Mouse (Mus musculus) forebrain, embryonic 14.5 days (tissue): Measurements from ENCODE around the gene Spg21. TPM values are rescaled to one million over a fixed set of nuclear protein-coding genes. Genes with fewer than 3 reads are reported as not detected.

Source experiments
- ATAC-seq: fragments of 200-750 bp; cut with Nextera tagmentation; 2 replicates; pipeline ENCODE4 v1.8.0; 2017; ENCODE audit warnings: mild to moderate bottlenecking, moderate library complexity
- DNase-seq: peaks from one replicate; pipeline ENCODE4 v3.0.0-alpha.2; 2015; ENCODE audit warnings: low spot score
- H3K27ac ChIP-seq: fragments of 300-500 bp; sonication (generic); 2 replicates; pipeline ENCODE4 v1.5.1; 2014; ENCODE audit warnings: low read depth, mild to moderate bottlenecking, control low read depth, low read length, moderate library complexity
- H3K27me3 ChIP-seq: fragments of 300-500 bp; sonication (generic); replicated peaks from 2 replicates; pipeline ENCODE4 v1.6.1; 2014; ENCODE audit warnings: low read length, control low read depth, mixed read lengths; ENCODE audit not compliant: control insufficient read depth, insufficient read depth
- H3K36me3 ChIP-seq: fragments of 300-500 bp; sonication (generic); 2 replicates; pipeline ENCODE4 v1.6.1; 2014; ENCODE audit warnings: low read length, control low read depth; ENCODE audit not compliant: control insufficient read depth, insufficient read depth
- H3K4me1 ChIP-seq: fragments of 300-500 bp; sonication (generic); 2 replicates; pipeline ENCODE4 v1.6.1; 2014; ENCODE audit warnings: antibody characterized with exemption, low read length, control low read depth; ENCODE audit not compliant: control insufficient read depth, insufficient read depth
- H3K4me2 ChIP-seq: fragments of 300-500 bp; sonication (generic); 2 replicates; pipeline ENCODE4 v1.6.1; 2014; ENCODE audit warnings: mild to moderate bottlenecking, control low read depth, low read length
- H3K4me3 ChIP-seq: fragments of 300-500 bp; sonication (generic); 2 replicates; pipeline ENCODE4 v1.5.1; 2014; ENCODE audit warnings: low read depth, low read length, control low read depth
- H3K9ac ChIP-seq: fragments of 300-500 bp; sonication (generic); 2 replicates; pipeline ENCODE4 v1.6.1; 2014; ENCODE audit warnings: mild to moderate bottlenecking, low read length, control low read depth, moderate library complexity
- H3K9me3 ChIP-seq: fragments of 300-500 bp; sonication (generic); replicated peaks from 2 replicates; pipeline ENCODE4 v1.6.1; 2016; ENCODE audit warnings: low read length, control low read depth, mixed read lengths; ENCODE audit not compliant: control insufficient read depth
- WGBS: fragments of 180-500 bp; shearing (Covaris S2); extraction: QIAGEN DNeasy Blood & Tissue Kit; methylation state at CpG from one replicate; pipeline ENCODE4 v1.1.7; 2014; 5-methylcytosine and 5-hydroxymethylcytosine counted together
- polyA plus RNA-seq: library from polyadenylated mRNA; unstranded; fragments of >200 nt; fragmentation: Nextera tagmentation; extraction: Ambion mirVana; gene quantifications from 2 replicates; pipeline ENCODE4 v1.2.1, GENCODE M21; 2014

The Spg21 gene
- polyA plus RNA-seq, 1 experiment from 2014 or later, result 168 TPM

DNA sequence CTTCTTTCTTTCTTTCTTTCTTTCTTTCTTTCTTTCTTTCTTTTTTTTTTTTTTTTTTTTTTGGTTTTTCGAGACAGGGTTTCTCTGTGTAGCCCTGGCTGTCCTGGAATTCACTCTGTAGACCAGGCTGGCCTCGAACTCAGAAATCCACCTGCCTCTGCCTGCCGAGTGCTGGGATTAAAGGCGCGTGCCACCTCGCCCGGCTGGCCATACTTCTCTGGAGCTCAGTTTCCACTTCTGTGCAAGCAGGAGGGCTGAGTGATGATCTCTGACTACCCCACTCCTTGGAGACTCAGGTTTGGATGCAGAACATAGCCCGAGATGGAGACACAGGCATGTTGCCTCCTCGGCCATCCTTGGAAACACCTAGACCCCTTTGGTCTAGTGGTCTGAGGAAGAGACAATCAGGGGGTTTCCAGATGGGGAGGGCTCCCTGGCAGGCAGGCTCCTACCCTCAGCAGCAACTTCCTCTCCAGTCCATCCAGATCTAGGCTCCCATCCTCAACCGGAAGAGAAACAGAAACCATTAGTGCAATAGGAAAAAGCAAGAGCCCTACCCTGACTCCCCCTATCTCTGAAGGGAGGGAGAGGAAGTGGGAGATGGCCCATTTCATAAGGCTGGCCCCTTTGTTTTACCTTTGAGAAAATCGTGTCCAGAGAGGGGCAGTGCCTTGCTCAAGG lies 75.2 kb downstream of the Spg21 start:
- ATAC-seq, result no peak
- 86% methylated on average over 10 of the region's 11 CpGs for WGBS
- Histone ChIP-seq H3K27ac (no peak overlapping the region), H3K4me1 (no peaks in the 10 kb centered on the region), H3K36me3 (no peaks in the 10 kb centered on the region), H3K9me3 (no peaks in the 10 kb centered on the region), H3K27me3 (no peaks in the 10 kb centered on the region), H3K4me2 (no peak overlapping the region), H3K9ac (no peak overlapping the region), H3K4me3 (no peak overlapping the region)
- no peak for DNase-seq

DNA sequence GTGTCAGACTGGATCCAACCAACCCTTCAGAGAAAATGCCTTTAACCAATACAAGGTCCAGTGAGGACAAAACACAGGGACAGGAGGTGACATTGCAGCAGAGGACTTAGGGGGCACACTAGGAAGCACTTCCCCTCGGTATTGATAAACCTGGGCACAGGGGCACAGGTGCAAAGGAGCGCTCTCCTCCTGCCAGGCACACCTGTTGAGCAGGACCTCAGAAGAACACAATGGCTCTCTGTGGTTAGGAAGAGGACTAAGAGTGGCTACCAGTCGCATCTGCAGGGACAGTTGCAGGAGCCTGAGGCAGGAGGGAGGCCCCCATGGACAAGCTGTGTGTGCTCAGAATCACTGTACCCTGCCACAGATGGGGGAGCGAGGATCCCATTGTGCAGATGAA lies 75.7 kb downstream of the Spg21 start:
- DNase-seq (no peak), ATAC-seq (no peak)
- Histone ChIP-seq H3K9me3 (no peaks in the 10 kb centered on the region), H3K27ac (no peak overlapping the region), H3K27me3 (no peaks in the 10 kb centered on the region), H3K4me3 (no peak overlapping the region), H3K9ac (no peak overlapping the region), H3K4me2 (no peak overlapping the region), H3K36me3 (no peaks in the 10 kb centered on the region), H3K4me1 (no peaks in the 10 kb centered on the region)
- WGBS, result 81% methylated on average over 4 of the region's 4 CpGs

Other genes with a start within 250 kb of the Spg21 start
- gene Cilp, start 195.8 kb upstream of the Spg21 start, polyA plus RNA-seq, result 0.20 and 0.30 TPM in 2 replicates
- gene Clpx, start 166.7 kb upstream of the Spg21 start, polyA plus RNA-seq, result 42.2 and 47.9 TPM in 2 replicates
- 8.6 and 9.9 TPM in 2 replicates for gene Pdcd7, start 114.8 kb upstream of the Spg21 start, polyA plus RNA-seq
- 0.13 and 0.96 TPM in 2 replicates for gene Ubap1l, start 99.9 kb upstream of the Spg21 start, polyA plus RNA-seq
- 0.20 and 0.40 TPM in 2 replicates for gene Kbtbd13, start 69.3 kb upstream of the Spg21 start, polyA plus RNA-seq
- 6.3 and 6.7 TPM in 2 replicates for gene Rasl12, start 62.4 kb upstream of the Spg21 start, polyA plus RNA-seq
- not detected in 2 replicates for gene Slc51b, start 38.0 kb upstream of the Spg21 start, polyA plus RNA-seq
- 20.8 and 24.1 TPM in 2 replicates for gene Mtfmt, start 25.2 kb upstream of the Spg21 start, polyA plus RNA-seq
- not detected in 2 replicates for gene Ankdd1a, start 59.2 kb downstream of the Spg21 start, polyA plus RNA-seq
- gene Plekho2, start 119.1 kb downstream of the Spg21 start, polyA plus RNA-seq, result 3.6 and 3.9 TPM in 2 replicates
- gene Pif1, start 126.2 kb downstream of the Spg21 start, polyA plus RNA-seq, result 5.8 and 6.3 TPM in 2 replicates
- 3.8 TPM in 2 replicates for gene Rbpms2, start 168.7 kb downstream of the Spg21 start, polyA plus RNA-seq
- gene Oaz2, start 207.1 kb downstream of the Spg21 start, polyA plus RNA-seq, result 206 and 233 TPM in 2 replicates